Mouse (Mus musculus) ovary, postnatal 10 days (tissue): Measurements from ENCODE around the gene Arhgef5.
"Not testable (repeated sequence)": the region's sequence is repeated elsewhere in the genome, so short reads cannot be mapped to it uniquely, and the experiment has no call there.

Source experiments
- DNase-seq: peaks from one replicate; pipeline ENCODE4 v3.0.0; 2022; ENCODE audit warnings: low spot score

Gene Arhgef5

GRCm38 (mm10) chr6:43265363-43266041, at the start of gene Arhgef5:
Arhgef5 (plus strand) TSS chr6:43265582.
- peak; percentile 44 for DNase-seq

GRCm38 (mm10) chr6:43231255-43231654, 34.1 kb upstream of the Arhgef5 start, which contains the start of gene Olfr47:
Olfr47 (plus strand) TSS chr6:43231529.
- not testable (repeated sequence) for DNase-seq

- DNase-seq: no peak
These were observed 23.3 kb upstream of the Arhgef5 start for GRCm38 (mm10) chr6:43242061-43242460.

DNA sequence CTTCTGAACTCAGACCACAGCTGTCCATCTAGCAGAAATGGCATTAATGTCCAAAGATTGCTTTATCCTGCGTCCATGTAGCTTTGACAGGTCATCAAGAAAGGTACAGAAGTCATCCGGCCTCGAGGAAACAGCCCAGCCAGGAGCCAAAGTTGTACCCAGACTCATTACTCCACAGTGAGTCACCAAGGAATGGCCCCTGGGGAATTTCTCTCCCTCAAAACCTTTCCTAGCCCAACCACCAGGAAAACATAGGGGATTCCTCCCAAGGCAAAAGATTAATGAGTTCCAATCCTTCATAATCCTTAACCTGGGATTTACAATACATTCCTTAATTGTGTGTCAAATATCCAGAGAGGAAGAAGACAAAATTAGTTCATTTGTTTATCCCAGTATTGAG, 18.0 kb upstream of the Arhgef5 start:
- DNase-seq: no peak

- no peak for DNase-seq
These were observed 12.4 kb upstream of the Arhgef5 start for GRCm38 (mm10) chr6:43252994-43253393.

DNA sequence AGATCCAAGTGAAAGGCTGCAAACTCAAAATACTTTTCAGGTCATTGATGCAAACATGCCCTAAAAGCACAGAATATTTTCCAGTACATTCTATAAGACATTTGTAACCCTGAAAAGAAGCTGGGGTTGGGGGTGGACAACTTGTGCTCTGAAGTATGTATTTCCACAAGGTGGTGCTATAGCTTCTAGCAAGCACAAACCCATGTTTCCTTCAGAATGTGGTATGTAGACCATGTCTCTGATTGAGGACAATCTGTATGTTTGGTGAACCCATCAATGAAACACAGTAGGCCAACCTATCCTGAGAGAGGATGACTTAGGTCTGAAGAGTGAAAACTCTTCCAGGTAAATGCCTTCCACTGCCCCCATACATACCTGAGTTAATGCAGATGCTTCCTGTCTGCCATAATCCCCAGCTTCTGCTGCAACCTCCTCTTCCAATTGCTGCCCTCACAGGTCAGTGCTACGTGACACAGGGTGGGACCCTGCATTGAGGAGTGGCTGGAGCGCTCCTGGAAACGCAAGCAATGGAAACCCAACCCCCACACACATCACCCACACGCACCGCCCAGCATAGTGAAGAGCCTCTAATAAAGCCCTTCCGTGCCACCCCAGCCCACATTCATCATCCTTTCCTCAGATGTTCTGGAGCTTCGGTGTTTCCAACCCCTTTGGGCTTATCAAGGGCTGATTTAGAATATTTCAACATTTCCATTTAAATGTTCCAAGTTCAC, 11.0 kb upstream of the Arhgef5 start:
- DNase-seq: no peak

- DNase-seq: no peak
These were observed 4.6 kb upstream of the Arhgef5 start for GRCm38 (mm10) chr6:43260756-43261155.

DNA sequence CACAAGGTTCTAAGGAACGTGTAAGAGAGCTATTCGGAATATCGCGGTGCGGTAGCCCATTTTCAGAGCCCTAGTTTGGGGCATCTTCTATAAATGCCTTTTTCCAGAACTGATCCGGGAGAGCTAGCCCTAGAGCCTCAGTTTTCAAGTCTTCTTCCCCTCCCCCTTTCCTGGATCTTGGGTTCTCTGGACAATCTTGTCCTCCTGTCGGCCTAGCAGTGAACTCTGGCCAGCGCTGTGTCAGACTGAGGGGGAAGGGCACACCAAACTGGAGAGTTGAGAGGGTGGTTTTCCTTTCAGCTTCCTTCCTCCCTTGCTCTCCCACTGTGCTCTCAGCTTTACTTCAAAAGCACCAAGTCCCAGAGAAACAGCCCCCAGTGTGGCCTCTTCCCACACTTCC, 974 bp downstream of the Arhgef5 start:
- DNase-seq: peak; percentile 7

- DNase-seq: no peak
These were observed 7.2 kb downstream of the Arhgef5 start for GRCm38 (mm10) chr6:43272597-43272996.

DNA sequence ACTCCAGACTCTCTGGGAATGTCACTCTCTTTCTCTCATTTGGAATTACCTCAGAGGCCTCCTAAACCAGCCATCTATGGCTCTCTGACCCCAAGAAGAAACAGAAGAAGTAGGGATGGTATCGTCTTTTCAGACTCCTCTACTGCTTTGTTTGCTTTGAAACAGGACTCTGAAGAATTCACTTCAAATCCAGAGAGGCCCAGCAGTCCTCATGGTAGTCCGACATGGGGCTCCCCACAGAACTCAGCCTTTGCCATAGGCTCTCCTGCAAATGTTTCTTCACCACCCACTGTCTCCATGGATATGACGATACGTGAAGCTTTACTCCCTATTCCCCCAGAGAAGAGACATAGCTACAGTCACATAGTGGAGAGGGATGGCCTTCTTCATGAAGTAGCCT, 8.7 kb downstream of the Arhgef5 start:
- DNase-seq: no peak

DNA sequence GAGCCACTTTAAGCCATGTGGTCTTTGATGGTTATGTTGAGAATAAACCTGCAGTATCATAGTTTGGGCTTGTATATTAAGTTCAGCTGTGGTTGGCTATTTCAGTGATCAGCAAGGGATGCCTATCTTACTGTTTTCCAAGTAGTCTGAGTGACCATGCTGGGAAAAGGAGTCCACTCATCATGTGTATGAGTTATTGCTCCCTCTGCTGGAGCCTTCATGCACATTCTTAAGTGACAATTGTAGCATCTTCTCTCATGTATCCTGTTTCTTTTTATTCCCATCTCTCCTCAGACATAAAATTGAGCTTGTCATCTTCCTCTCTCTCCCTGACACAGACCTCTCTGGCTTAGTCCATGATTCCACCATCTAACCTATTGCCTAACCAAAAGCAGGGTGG, 12.9 kb downstream of the Arhgef5 start:
- DNase-seq: no peak

DNA sequence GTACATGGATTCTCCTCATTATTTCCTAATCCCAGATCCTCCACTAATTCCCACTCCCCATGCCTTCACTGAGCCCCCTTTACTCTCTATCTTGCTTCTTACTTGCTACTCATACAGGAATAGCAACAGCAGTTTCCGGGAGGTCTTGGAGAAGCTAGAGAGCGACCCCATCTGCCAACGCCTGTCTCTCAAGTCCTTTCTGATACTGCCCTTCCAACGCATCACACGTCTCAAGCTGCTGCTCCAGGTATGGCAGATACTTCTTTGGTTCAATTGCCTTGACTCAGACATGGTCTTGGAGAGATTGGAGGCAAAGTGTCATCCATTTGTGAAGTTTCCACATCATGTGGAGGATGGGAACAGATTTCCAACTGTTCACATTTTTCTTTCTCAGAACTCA, 15.1 kb downstream of the Arhgef5 start:
- DNase-seq: no peak

DNA sequence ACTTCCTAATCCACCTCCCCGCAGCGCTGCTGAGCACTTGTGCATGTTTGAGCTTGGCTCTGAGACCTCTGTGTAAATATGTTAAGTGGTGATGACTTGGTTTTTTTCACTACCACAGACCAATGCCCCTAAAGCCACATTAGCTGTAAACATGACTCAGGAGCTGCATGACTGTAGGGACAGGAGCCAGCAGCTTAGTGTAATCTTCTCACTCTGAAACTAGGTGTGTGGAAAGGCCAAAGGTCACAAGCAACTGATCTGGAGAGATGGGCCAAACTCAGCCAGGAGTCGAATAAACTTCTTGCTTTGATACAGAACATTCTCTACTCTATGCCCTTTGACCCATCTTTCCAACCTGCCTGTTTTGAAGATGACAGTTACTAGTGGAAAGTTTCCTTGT, 26.7 kb downstream of the Arhgef5 start:
- DNase-seq: no peak

DNA sequence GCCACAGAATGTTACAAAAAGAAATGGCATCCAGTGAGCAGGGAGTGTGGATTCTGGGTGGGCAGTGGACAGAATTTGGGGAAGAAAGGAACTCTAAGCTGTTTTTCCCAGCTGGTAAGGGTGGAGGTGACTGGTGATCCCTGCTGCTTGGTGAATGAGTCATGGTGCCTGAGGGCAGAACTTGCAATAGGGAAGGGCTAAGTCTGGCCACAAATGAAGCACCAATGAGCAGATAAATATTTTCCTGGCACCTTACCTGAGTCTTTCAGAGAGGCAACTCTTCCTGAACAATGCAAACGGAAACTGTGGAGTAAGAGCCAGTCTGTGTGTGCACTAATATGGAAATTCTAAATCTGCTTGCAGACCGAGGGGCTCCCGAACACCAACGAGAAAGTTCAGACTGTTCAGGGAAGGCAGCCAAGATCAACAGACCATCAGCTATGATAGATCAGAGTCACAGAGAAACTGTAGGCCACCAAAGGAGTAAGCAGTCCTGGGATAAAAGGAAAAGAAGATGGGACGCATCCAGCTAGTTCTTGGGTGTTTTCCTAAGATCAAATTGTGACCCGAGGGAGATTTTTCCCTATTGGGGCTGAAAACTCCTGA, 27.2 kb downstream of the Arhgef5 start:
- DNase-seq: no peak

DNA sequence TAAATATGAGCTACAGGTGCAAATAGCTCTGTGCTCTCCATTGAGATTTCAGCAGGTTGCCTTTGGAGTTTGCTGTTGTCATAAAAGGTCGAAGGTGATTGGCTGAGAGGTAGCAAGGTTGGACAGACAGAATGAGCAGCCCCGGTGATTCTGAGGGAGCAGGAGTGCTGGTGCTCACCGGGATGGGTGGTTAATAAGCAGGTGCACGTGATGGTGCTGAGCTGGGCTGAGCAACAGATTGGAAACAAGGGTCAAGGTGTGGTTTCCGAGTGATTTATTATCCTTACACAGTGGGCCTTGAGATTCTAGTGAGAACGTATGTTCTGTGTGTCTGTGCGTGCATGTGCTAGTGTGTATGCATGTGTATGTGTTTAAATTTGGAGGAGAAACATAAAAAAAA, 27.8 kb downstream of the Arhgef5 start:
- DNase-seq: no peak

DNA sequence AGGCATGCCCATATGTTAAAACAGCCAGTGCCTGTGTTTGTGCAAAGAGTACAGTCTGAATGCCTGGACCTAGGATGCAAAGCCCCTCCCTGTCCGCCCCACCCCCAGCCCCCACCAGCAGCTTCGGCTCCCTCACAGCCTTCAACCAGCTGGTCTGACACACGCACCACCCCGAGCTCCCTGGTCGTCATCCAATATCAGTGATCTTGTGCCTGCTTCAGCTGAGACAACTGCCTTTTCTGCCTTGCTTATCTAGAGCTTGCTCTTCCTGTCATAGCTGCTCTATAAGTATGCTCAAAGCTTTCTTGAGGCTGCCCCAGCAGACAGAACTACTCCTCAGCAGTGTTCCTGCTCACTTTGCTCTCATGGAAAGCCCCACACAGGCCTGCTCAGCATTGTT, 30.5 kb downstream of the Arhgef5 start:
- DNase-seq: no peak

DNA sequence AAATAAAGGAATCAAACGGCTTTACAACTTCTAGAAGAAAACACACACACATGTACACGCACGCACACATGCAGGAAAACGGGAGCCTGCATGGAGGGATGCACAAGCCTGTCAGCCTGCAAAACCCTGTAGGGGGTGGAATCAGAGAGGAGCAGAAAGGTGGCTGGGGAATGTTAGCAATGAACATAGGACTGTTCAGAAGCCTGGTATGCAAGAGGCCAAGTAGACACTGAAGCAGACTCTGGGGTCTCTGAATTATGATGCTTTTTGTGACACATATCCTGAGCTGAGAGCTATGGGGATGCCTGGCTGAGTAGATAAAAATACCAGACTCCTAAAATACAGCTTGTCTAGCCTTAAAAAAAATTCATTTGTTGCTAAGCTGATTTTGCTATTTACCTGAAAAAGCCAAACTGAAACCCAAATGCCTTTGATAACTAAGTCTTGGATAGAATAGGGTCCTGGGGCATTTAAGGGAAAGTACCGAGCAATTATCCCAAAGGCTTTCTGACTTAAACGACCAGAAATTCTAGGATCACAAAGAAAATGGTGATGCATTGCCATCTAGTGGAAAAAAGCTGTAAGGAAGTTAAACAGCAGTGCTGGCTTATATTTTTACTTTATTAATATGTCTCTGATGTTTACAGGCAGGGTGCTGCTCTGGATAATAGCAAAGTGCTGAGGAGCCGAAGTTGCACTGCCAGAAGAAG, 31.6 kb downstream of the Arhgef5 start:
- no peak for DNase-seq

- DNase-seq: no peak
These were observed 32.1 kb downstream of the Arhgef5 start for GRCm38 (mm10) chr6:43297508-43297850.

- no peak for DNase-seq
These were observed 44.1 kb downstream of the Arhgef5 start, which contains the start of gene Nobox for GRCm38 (mm10) chr6:43309454-43309853. Nobox (minus strand) TSS chr6:43309554.

DNA sequence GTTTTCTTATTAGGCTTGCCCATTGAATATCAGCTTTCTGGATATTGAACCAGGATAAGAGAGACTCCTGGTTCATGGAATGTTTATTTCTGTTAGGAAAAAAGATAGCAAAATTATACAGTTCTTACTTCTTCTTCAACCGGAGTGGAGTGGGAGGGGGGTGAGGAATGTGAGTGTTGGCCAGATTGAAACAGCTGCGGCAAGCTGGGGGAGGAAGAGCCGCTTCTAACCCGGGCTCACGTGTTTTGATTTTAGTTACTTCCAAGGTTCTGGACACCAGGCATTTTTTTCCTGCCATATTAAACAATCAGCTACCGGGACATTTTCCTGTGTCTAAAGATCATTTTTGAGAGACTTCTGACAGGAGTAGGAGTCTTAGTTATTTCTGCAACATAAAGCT, 44.7 kb downstream of the Arhgef5 start:
- DNase-seq: no peak

DNA sequence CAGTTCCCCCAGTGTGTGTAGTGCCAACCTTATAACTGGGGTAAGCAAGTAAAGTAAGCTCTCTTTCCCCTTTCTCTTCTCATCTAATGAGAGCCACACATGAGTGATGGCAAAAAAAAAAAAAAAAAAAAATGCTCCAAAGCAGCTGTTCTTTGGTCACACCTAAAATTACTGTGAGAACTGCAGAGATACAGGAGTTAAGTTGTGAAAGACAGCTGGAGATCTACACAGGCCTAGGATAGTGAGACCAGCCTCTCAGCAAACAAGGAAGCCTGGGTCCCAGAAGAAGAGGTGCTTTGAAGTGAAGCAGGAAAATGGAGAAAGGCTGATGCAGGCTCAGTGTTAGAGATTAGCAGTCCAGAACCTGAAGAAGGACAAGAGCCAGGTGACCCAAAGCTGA, 47.2 kb downstream of the Arhgef5 start:
- DNase-seq: no peak

- DNase-seq: no peak
These were observed 47.7 kb downstream of the Arhgef5 start for GRCm38 (mm10) chr6:43312961-43313656.
